Mouse (Mus musculus): ENCODE results near the gene Mixl1.

Mixl1 gene

DNA sequence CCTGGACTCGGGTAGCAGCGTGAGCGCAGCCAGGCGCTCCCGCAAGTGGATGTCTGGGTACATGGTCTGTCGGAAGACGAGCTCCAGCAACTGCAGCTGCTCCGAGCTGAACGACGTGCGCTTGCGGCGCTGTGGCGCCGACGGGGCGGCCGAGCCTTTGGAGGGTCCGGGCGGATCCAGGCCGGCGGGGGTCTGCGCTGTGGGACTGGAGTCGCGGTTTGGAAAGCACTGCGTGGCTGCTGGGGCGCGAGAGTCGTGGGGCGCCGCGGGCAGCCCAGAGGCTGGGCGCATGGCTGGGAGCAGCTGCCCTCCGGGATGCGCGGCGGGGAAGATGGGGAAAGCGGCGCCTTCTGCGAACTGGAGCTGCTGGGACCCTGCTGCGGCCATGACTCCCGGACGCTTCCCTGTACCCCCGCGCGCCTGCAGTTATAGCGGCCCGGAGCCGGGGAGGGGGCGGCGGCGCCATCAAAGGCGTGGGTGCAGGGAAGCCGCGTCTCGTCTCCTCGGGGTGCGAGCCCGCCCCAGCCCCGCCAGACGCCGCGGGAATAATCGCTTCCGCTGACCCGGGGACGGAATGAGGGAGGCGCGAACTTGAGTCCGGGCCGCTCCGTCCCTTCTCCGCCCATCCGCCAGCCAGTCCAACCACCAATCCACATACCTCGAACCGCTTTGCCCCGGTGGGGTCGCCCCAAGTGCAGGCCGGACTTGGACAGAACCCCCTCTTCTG lies at the start of gene Mixl1:
TSS of gene Mixl1 (minus strand) at position 409 of the 727 bp plus-strand sequence.
- no peak for DNase-seq

DNA sequence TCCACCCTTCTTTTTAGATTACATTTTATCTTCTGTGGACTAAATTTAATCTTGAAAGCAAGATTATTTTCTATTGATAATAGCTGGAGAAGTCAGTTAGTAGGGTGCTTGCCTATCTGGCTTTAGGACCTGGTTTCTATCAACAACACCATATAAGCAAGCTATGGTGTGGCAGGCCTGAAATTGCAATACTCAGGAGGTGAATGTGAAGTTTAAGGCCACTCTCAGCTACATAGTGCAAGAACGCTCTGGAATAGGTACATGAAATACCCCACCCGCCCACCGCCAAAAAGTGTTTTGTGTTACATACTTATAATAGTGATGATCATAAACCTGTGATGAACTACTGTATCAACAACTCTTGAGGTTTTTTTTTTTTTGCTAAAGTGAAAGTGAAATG lies 32.4 kb upstream of the Mixl1 start:
- no peak for DNase-seq

DNA sequence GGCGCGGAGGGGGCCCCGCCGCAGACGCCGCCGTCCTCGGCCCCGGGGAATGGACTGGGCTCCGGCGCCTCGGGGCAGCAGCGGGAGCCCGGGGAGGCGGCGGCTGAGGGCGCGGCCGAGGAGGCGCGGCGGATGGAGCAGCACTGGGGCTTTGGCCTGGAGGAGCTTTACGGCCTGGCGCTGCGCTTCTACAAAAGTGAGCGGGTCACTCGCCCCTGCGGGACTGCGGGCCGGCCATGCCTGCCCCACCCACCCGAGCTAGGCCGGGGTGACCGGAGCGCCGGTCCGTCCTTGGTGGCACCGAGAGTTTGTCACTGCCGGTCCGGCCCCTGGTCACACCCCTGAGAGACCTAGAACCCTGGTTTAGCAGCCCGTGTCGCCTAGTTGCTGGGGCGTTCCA lies 29.3 kb upstream of the Mixl1 start:
- no peak for DNase-seq

DNA sequence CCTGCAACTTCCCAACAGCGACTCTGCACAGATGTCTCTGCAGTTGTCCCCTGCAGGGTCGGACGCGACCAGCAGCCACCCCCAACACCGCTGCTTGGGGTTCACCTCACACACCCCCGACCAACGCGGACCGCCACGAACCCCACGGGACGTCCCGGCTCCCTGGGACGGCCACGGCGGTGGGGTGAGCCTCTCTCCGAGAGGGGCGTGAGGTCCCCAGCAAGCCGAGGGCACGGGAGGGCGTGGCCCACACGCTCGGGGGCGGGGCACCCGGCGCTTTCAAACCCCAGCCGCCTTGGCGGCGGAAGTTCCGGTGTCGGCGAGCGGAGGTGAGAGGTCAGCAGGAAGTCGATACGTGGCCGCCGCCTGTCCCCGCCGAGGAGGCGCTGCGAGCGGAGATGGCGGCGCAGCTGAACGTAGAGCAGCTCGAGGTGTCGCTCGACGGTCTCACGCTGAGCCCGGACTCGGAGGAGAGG lies 28.9 kb upstream of the Mixl1 start, which contains the start of gene Acbd3:
TSS of gene Acbd3 (plus strand) at position 340 of the 476 bp plus-strand sequence.
- peak; percentile 84 for DNase-seq

DNA sequence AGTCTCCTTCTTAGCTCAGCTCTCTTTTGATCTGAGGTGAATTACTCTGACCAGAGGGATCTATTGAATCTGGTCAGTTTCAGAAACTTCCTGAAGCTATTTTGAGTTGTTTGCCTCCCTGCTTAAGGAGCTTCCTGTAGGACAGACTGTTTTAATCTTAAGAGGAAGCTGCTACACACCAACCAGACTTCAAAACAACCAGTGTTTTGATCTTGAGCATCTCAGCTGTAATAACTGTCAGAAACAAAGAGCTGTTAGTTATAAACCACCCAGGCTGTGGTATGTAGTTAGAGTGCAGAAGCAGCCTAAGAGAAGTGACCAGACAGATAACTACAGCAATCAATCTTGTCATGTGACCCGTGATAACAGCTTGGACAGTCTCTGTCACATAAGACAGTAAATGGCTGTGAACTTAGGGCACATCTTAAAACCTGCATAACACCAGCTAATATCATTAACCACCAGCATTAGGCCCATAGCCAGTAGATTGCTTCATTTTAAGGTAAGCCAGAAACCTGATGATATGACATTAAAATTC lies 26.9 kb upstream of the Mixl1 start:
- no peak for DNase-seq

DNA sequence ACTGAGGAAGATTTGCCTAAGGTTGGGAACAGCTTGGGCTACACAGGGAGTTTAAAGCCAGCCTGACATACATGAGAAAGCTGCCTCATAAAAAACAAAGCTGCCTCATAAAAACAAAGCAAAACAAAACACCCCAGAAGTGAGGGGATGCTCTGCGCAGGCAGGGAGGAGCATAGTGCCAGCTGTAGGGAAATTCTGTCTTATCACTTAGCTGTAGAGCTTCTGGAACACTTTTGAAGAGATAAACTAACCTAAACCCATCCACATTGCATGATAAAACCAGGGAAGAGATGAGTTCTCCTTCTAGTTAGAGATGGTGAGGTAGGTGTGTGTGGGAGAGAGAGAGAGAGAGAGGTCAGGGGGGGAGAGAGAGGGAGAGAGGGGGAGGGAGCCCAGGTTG lies 25.8 kb upstream of the Mixl1 start:
- DNase-seq: no peak

DNA sequence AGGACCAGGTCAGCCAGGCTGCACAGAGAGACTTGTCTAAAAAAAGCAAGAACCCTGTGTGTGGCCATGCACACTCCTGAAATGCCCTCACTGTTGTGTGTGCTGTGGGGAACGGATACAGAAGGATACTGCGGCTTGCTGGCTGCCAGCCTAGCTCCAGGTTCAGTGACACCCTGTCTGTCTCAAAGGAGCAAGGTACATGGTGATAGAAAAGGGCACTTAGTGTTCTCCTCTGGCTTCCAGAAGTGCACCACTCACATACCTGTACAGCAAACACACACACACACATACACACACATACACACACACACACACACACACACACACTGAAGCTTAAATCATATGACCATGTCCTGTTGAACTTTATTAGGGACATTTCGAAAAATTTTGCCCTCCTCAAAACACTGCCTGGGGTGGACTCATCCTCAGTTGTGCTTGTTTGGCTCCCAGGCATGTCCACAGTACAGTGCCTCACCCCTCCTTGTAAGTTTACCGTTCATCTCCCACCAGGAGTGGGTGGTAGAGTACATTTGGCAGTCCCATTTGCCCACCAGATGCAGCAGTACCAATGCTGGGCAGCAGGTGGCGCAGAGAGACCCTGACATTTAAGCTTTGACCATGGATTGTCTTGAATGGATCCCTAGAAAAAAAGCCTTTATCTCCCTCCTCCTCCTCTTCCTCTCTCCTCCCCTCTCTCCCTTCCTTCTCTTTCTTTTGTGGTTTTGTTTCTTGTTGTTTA lies 23.3 kb upstream of the Mixl1 start:
- peak; percentile 74 for DNase-seq

DNA sequence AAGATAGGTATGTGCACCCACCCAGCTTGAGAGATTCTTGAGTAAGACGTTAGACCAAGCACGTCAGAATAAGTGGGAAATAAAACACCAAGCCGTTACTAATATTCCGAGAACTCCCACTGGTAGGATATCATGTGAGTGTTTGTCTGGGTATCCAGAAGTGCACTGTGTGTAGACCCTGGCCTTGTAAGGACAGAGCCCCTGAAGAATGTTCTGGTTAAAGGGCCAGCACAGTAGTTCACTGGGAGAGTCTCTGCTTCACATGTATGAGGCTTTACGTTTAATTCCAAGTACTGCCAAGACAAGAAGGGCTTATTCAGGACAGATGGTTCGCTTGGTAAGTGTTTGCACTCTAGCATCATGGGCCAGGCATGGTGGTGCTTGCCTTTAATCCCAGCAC lies 22.6 kb upstream of the Mixl1 start:
- no peak for DNase-seq

DNA sequence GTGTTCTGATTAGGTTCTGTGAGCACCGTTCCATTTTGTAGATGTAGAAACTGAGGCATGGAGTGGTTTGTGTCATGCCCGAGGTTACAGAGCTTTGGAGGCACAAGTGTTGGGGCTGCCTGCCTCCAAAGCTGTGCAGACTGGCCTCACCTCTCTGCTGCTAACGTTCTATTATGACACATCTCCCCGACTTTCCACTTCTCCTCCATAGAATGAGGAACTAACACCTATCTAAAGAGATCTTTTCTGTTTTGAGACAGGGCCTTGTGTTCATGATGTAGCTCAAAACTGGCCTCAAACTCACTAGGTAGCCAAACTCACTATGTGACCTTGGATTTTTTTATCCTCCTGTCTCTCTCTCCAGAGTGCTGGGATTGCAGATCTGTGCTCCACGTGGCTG lies 21.9 kb upstream of the Mixl1 start:
- no peak for DNase-seq

DNA sequence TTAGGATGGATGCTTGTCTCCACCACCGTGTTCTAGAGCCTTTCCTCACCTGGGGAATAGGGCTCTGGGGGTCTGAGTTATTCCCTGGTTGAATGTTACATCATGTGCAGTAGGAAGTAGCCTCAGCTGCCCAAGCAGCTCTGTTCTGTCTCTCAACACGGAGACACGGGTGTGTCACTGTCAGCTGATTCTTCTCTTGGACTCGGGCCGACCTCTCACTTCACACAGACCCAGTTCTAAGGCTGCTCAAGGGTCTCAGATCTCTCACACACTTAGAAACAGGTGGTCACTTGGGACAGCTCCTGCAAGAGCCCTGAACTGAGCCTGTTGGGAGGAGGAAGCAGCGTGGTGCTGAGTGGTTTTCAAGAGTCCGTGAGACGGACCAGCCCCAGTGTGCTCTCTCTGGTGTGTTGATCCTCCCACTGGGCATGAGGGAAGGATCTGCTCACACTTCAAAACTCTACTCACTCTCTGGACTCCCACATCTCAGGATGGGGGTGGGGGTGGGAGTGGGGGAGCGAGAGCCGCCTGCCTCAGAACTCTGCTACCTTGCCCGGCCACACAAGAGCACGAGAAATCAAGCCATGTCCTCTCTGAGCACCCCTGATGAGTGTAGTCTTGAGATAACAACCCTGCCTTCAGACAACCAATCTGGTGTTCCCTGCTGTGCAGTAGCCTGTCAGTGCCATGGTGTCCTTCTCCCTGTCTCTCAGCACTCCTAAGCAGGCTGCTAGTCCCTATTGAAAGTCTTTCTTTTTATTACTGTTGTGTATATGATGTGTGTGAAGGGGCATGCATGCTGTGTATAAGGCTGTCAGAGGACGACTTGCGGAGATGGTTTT lies 12.3 kb upstream of the Mixl1 start:
- DNase-seq: no peak

DNA sequence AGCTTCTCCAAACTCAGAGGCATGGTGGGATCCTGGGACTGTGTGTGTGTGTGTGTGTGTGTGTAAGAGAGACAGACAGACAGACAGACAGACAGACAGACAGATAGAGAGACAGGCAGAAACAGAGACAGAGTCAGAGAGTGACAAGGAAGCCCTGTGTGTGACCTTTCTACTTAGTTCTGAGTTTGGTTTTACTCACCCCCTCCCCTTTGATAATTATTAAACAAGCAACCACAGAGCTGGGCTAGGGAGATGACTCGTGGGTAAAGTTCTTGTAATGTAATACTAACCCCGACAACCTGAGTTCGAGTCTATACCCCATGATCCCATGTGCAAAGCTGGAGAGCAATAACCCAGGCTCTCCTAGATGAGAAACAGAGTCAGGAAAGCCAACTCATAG lies 11.0 kb upstream of the Mixl1 start:
- no peak for DNase-seq

DNA sequence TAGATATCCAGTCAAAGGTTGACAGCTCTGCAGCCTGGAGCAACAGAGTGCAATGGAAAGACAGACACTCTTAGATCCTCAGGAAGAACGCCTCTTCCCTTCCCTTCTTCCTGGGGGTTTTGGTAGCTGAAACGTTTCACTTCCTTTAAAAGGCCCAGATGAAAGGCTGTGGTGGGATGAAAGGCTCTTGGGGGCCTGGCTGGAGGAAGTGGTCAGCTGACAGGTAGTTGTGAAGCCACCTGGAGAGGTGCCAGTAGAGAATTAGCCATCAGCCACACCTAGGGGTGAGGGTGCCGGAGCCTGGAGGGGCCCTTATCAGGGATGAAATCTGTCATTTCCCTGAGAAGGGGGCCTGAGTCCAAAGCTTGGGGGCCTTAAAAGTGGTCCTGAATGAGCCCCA lies 10.5 kb upstream of the Mixl1 start:
- no peak for DNase-seq

DNA sequence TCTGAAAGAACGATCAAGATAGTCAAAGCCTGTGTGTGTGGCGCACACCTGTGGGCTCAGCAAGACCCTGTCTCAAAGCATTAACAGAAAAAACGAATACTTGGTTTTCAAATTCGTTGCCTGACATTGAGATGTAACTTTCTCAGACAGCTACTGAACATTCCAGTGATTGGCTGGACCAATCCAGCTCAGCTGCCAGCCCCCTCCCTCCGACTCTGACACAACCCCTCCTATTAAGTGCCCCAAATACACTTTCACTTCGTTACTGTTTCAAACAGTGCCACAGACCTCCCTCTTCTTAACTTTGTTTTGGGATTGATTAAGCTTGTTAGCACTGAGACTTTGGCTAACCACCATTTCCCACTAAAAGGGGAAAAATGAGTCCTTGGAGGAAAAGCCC lies 6.6 kb upstream of the Mixl1 start:
- DNase-seq: no peak

DNA sequence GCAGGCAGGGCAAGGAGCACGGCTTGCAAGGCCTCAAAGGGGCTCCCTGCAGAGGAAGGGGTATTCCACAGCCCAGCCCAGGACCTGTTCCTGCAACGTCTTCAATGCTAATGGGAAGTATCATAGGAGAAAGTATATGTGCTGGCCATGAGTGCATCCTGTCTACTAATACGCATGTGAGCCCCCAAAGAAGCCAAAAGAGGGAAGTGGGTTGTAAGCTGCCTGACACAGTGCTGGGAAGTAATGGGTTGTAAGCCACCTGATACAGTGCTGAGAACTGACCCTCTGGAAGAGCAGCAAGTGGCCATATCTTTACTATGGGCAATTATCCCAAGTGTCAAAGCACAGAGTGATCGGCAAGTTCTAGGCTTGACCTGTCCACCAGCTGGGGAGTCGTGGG lies 1.2 kb upstream of the Mixl1 start:
- DNase-seq: no peak

DNA sequence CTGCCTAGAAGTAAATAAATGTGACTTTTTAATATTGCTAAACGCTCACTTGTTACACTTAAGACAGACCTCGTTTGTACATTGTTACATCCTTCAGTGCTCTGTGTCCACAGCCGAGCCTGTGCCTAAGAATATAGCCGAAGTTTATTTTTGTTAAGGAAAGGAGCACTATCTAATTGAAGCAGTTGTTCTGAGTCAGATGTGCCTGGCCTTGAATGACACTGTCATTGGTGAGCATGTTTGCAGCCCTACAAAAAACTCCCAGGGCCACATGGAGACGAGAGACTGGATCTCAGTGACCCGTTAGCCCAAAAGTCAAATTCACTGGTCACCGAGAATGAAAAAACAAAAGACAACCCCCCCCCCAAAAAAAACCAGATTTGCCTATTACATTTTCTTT lies 5.5 kb downstream of the Mixl1 start:
- DNase-seq: no peak

Data from cerebellum, adult 11 months (tissue).